Mouse (Mus musculus): ENCODE measurements around the gene Bet1l.
A peak's percentile ranks its signal among the peaks of the same experiment; 100 is the strongest.

GRCm38 (mm10) chr7:140810496-140810895 is 46.9 kb downstream of the Bet1l start:
- TF ChIP-seq CHD2 (IDR thresholded peaks at IDR 0.05; ENCODE audit: low read depth, low read length) (no peak), ZC3H11A (IDR thresholded peaks at IDR 0.05; ENCODE audit: borderline replicate concordance, low read depth, low read length) (peak; percentile 47; the same call in 1 of the 2 replicates)
